Mouse (Mus musculus): Measurements from ENCODE around the gene Adora3. TPM values are rescaled to one million over a fixed set of nuclear protein-coding genes. Genes with fewer than 3 reads are reported as not detected.

Gene Adora3
- polyA plus RNA-seq, 1 experiment from 2014 or later: 0.16 TPM

DNA sequence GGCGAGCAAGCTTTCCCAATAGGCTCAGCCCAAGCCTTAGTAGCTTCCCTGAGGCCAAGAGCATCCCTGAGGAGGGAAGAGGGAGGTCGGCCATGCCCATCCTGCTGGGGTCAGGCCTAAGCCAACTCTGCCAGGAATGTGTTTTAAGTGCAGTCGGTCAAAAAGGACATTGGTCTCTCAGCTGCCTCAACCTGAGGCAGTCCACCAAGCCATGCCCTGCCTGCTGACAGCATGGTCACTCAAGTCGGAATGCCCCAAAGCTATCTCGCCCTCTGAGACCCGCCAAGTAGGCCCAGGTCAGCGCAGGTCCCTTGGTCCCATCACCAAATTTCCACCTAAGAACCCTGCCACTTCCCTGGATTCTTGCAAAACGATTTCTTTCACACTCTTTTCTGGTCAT lies 8.1 kb downstream of the Adora3 start:
- Histone ChIP-seq H3K4me2 (ENCODE audit: low read depth, severe bottlenecking) (no peak overlapping the region), H3K27me3 (ENCODE audit: control insufficient read depth, insufficient read depth, low read length) (no peaks in the 10 kb centered on the region), H3K9me3 (ENCODE audit: control insufficient read depth, low read length) (no peaks in the 10 kb centered on the region), H3K4me1 (ENCODE audit: control insufficient read depth, insufficient read depth, low read length) (no peaks in the 10 kb centered on the region), H3K27ac (replicated peaks; ENCODE audit: low read depth, low read length) (no peak overlapping the region), H3K9ac (ENCODE audit: low read length) (no peak overlapping the region), H3K36me3 (ENCODE audit: control insufficient read depth, insufficient read depth, low read length) (no peaks in the 10 kb centered on the region), H3K4me3 (ENCODE audit: low read depth, low read length) (no peak overlapping the region)
- no peak for DNase-seq (ENCODE audit: low spot score)
- 86% methylated on average over 8 of the region's 8 CpGs for WGBS
- ATAC-seq (ENCODE audit: insufficient number of reproducible peaks, low FRiP score, low TSS enrichment, low read depth): no peak

GRCm38 (mm10) chr3:105880419-105880818 lies 9.8 kb downstream of the Adora3 start:
- WGBS: 76% methylated on average over 3 of the region's 3 CpGs
- no peaks in the 10 kb centered on the region for H3K9me3 ChIP-seq (ENCODE audit: control insufficient read depth, low read length)
- H3K4me3 ChIP-seq (ENCODE audit: low read depth, low read length): no peak overlapping the region
- no peaks in the 10 kb centered on the region for H3K36me3 ChIP-seq (ENCODE audit: control insufficient read depth, insufficient read depth, low read length)
- no peak overlapping the region for H3K27ac ChIP-seq (replicated peaks; ENCODE audit: low read depth, low read length)
- H3K9ac ChIP-seq (ENCODE audit: low read length): no peak overlapping the region
- ATAC-seq (ENCODE audit: insufficient number of reproducible peaks, low FRiP score, low TSS enrichment, low read depth) (no peak), DNase-seq (ENCODE audit: low spot score) (no peak)
- no peaks in the 10 kb centered on the region for H3K4me1 ChIP-seq (ENCODE audit: control insufficient read depth, insufficient read depth, low read length)
- no peaks in the 10 kb centered on the region for H3K27me3 ChIP-seq (ENCODE audit: control insufficient read depth, insufficient read depth, low read length)
- no peak overlapping the region for H3K4me2 ChIP-seq (ENCODE audit: low read depth, severe bottlenecking)

GRCm38 (mm10) chr3:105882105-105882504 lies 11.4 kb downstream of the Adora3 start:
- Histone ChIP-seq H3K27ac (replicated peaks; ENCODE audit: low read depth, low read length) (no peak overlapping the region), H3K9me3 (ENCODE audit: control insufficient read depth, low read length) (no peaks in the 10 kb centered on the region), H3K27me3 (ENCODE audit: control insufficient read depth, insufficient read depth, low read length) (no peaks in the 10 kb centered on the region), H3K36me3 (ENCODE audit: control insufficient read depth, insufficient read depth, low read length) (no peaks in the 10 kb centered on the region), H3K4me2 (ENCODE audit: low read depth, severe bottlenecking) (no peak overlapping the region), H3K9ac (ENCODE audit: low read length) (no peak overlapping the region), H3K4me3 (ENCODE audit: low read depth, low read length) (no peak overlapping the region), H3K4me1 (ENCODE audit: control insufficient read depth, insufficient read depth, low read length) (no peaks in the 10 kb centered on the region)
- DNase-seq (ENCODE audit: low spot score) (no peak), ATAC-seq (ENCODE audit: insufficient number of reproducible peaks, low FRiP score, low TSS enrichment, low read depth) (no peak)
- WGBS: 88% methylated on average over 7 of the region's 7 CpGs

DNA sequence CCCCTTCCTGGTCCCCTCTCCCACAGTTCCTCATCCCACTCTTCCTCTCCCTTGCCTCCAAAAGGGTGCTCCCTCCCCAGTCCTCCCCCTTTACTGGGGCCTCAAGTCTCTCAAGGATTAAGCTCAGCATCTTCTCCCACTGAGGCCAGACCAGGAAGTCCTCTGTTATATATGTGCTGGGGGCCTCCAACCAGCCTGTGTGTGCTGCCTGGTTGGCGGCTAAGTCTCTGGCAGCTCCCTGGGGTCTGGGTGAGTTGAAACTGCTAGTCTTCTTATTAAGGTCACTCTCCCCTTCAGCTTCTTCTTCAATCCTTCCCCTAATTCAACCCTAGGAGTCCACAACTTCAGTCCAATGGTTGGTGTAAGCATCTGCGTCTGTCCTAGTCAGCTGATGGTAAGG lies 12.5 kb downstream of the Adora3 start:
- ATAC-seq (ENCODE audit: insufficient number of reproducible peaks, low FRiP score, low TSS enrichment, low read depth) (no peak), DNase-seq (ENCODE audit: low spot score) (no peak)
- 95% methylated on average over 2 of the region's 2 CpGs for WGBS
- H3K9me3 ChIP-seq (ENCODE audit: control insufficient read depth, low read length): no peaks in the 10 kb centered on the region
- H3K4me1 ChIP-seq (ENCODE audit: control insufficient read depth, insufficient read depth, low read length): no peaks in the 10 kb centered on the region
- H3K36me3 ChIP-seq (ENCODE audit: control insufficient read depth, insufficient read depth, low read length): no peaks in the 10 kb centered on the region
- H3K9ac ChIP-seq (ENCODE audit: low read length): no peak overlapping the region
- H3K27me3 ChIP-seq (ENCODE audit: control insufficient read depth, insufficient read depth, low read length): no peaks in the 10 kb centered on the region
- no peak overlapping the region for H3K27ac ChIP-seq (replicated peaks; ENCODE audit: low read depth, low read length)
- H3K4me2 ChIP-seq (ENCODE audit: low read depth, severe bottlenecking): no peak overlapping the region
- no peak overlapping the region for H3K4me3 ChIP-seq (ENCODE audit: low read depth, low read length)

GRCm38 (mm10) chr3:105888961-105889360 lies 18.3 kb downstream of the Adora3 start:
- 71% methylated on average over 3 of the region's 3 CpGs for WGBS
- Histone ChIP-seq H3K27me3 (ENCODE audit: control insufficient read depth, insufficient read depth, low read length) (no peaks in the 10 kb centered on the region), H3K9ac (ENCODE audit: low read length) (no peak overlapping the region), H3K4me1 (ENCODE audit: control insufficient read depth, insufficient read depth, low read length) (no peaks in the 10 kb centered on the region), H3K4me2 (ENCODE audit: low read depth, severe bottlenecking) (no peak overlapping the region), H3K4me3 (ENCODE audit: low read depth, low read length) (no peak overlapping the region), H3K36me3 (ENCODE audit: control insufficient read depth, insufficient read depth, low read length) (no peaks in the 10 kb centered on the region), H3K27ac (replicated peaks; ENCODE audit: low read depth, low read length) (no peak overlapping the region), H3K9me3 (ENCODE audit: control insufficient read depth, low read length) (no peaks in the 10 kb centered on the region)
- no peak for ATAC-seq (ENCODE audit: insufficient number of reproducible peaks, low FRiP score, low TSS enrichment, low read depth)
- no peak for DNase-seq (ENCODE audit: low spot score)

GRCm38 (mm10) chr3:105890220-105890619 lies 19.6 kb downstream of the Adora3 start:
- Histone ChIP-seq H3K4me2 (ENCODE audit: low read depth, severe bottlenecking) (no peak overlapping the region), H3K4me1 (ENCODE audit: control insufficient read depth, insufficient read depth, low read length) (peaks cover 4% of the 10 kb centered on the region; the same call in 1 of the 2 replicates), H3K9ac (ENCODE audit: low read length) (no peak overlapping the region), H3K27ac (replicated peaks; ENCODE audit: low read depth, low read length) (no peak overlapping the region), H3K27me3 (ENCODE audit: control insufficient read depth, insufficient read depth, low read length) (no peaks in the 10 kb centered on the region), H3K9me3 (ENCODE audit: control insufficient read depth, low read length) (no peaks in the 10 kb centered on the region), H3K4me3 (ENCODE audit: low read depth, low read length) (no peak overlapping the region), H3K36me3 (ENCODE audit: control insufficient read depth, insufficient read depth, low read length) (no peaks in the 10 kb centered on the region)
- DNase-seq (ENCODE audit: low spot score): no peak
- no peak for ATAC-seq (ENCODE audit: insufficient number of reproducible peaks, low FRiP score, low TSS enrichment, low read depth)
- WGBS: 68% methylated on average over 4 of the region's 4 CpGs

DNA sequence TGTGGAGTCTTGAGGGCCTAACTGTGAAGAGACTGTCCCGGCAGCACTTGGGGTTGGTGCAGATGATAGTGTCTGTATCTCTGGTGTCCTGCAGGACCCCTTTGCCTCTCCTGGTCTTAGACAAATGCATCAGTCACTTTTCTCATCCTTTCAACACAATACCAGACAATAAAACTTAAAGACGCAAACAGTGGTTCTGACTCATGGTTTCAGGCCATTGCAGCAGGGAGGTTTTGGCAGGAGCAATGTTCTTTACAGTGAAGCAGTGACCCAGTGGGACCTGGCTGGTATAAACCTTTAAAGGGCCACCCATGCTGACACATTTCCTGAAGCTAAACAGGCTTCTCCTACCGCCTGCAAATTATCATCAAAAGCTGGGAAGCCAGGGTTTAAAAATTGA lies 20.5 kb downstream of the Adora3 start:
- no peaks in the 10 kb centered on the region for H3K27me3 ChIP-seq (ENCODE audit: control insufficient read depth, insufficient read depth, low read length)
- peaks cover 4% of the 10 kb centered on the region; the same call in 1 of the 2 replicates for H3K4me1 ChIP-seq (ENCODE audit: control insufficient read depth, insufficient read depth, low read length)
- DNase-seq (ENCODE audit: low spot score) (no peak), ATAC-seq (ENCODE audit: insufficient number of reproducible peaks, low FRiP score, low TSS enrichment, low read depth) (no peak)
- H3K9ac ChIP-seq (ENCODE audit: low read length): no peak overlapping the region
- no peaks in the 10 kb centered on the region for H3K36me3 ChIP-seq (ENCODE audit: control insufficient read depth, insufficient read depth, low read length)
- no peak overlapping the region for H3K27ac ChIP-seq (replicated peaks; ENCODE audit: low read depth, low read length)
- no peaks in the 10 kb centered on the region for H3K9me3 ChIP-seq (ENCODE audit: control insufficient read depth, low read length)
- H3K4me3 ChIP-seq (ENCODE audit: low read depth, low read length): no peak overlapping the region
- no peak overlapping the region for H3K4me2 ChIP-seq (ENCODE audit: low read depth, severe bottlenecking)
- 66% methylated on average over 3 of the region's 3 CpGs for WGBS

- no peaks in the 10 kb centered on the region for H3K36me3 ChIP-seq (ENCODE audit: control insufficient read depth, insufficient read depth, low read length)
- no peak overlapping the region for H3K9ac ChIP-seq (ENCODE audit: low read length)
- no peaks in the 10 kb centered on the region for H3K27me3 ChIP-seq (ENCODE audit: control insufficient read depth, insufficient read depth, low read length)
- H3K4me1 ChIP-seq (ENCODE audit: control insufficient read depth, insufficient read depth, low read length): peaks cover 4% of the 10 kb centered on the region; the same call in 1 of the 2 replicates
- no peak overlapping the region for H3K4me3 ChIP-seq (ENCODE audit: low read depth, low read length)
- ATAC-seq (ENCODE audit: insufficient number of reproducible peaks, low FRiP score, low TSS enrichment, low read depth) (no peak), DNase-seq (ENCODE audit: low spot score) (no peak)
- no peak overlapping the region for H3K27ac ChIP-seq (replicated peaks; ENCODE audit: low read depth, low read length)
- H3K9me3 ChIP-seq (ENCODE audit: control insufficient read depth, low read length): no peaks in the 10 kb centered on the region
- H3K4me2 ChIP-seq (ENCODE audit: low read depth, severe bottlenecking): no peak overlapping the region
- WGBS: 85% methylated on average over 10 of the region's 10 CpGs
Measured at GRCm38 (mm10) chr3:105891760-105892571, 21.3 kb downstream of the Adora3 start.
